Mouse (Mus musculus) CD4-positive, CD25-positive, alpha-beta regulatory T cell (primary cell): Measurements from ENCODE around the gene Klk1b27. TPM values are rescaled to one million over a fixed set of nuclear protein-coding genes. Genes with fewer than 3 reads are reported as not detected.

ENCODE experiments used
- polyA plus RNA-seq: library from polyadenylated mRNA; unstranded; fragments of 100-300 nt; shearing (Covaris generic); gene quantifications from one replicate; pipeline ENCODE4 v1.2.1, GENCODE M21; 2017

Klk1b27 gene
- 1.2 TPM for polyA plus RNA-seq

GRCm38 (mm10) chr7:44051990-44052389 is at the start of gene Klk1b27:
Gene Klk1b27 (plus strand): TSS chr7:44052290.

GRCm38 (mm10) chr7:44011868-44012267 is 40.2 kb upstream of the Klk1b27 start, which contains the start of gene Klk1b26:
Gene Klk1b26 (plus strand): TSS chr7:44012168.

GRCm38 (mm10) chr7:44102028-44102427 is 49.9 kb downstream of the Klk1b27 start, which contains the start of gene Klk1b21:
Gene Klk1b21 (plus strand): TSS chr7:44102328.

Other genes with a start within 250 kb of the Klk1b27 start
- 0.10 TPM for gene Klk7, start 241.0 kb upstream of the Klk1b27 start, polyA plus RNA-seq
- not detected for gene Klk6, start 227.8 kb upstream of the Klk1b27 start, polyA plus RNA-seq
- gene Klk5, start 210.3 kb upstream of the Klk1b27 start, polyA plus RNA-seq, result not detected
- gene Klk4, start 171.1 kb upstream of the Klk1b27 start, polyA plus RNA-seq, result not detected
- gene Klk15, start 118.5 kb upstream of the Klk1b27 start, polyA plus RNA-seq, result not detected
- not detected for gene Klk1b8, start 101.6 kb upstream of the Klk1b27 start, polyA plus RNA-seq
- not detected for gene Klk1b1, start 85.5 kb upstream of the Klk1b27 start, polyA plus RNA-seq
- 0.55 TPM for gene Klk1b9, start 76.2 kb upstream of the Klk1b27 start, polyA plus RNA-seq
- not detected for gene Klk1b11, start 56.4 kb upstream of the Klk1b27 start, polyA plus RNA-seq
- not detected for gene Klk1b26, start 40.1 kb upstream of the Klk1b27 start, polyA plus RNA-seq
- not detected for gene Klk1b21, start 50.0 kb downstream of the Klk1b27 start, polyA plus RNA-seq
- gene Klk1b22, start 60.4 kb downstream of the Klk1b27 start, polyA plus RNA-seq, result not detected
- not detected for gene Klk1b16, start 84.5 kb downstream of the Klk1b27 start, polyA plus RNA-seq
- gene Klk1b24, start 135.9 kb downstream of the Klk1b27 start, polyA plus RNA-seq, result not detected
- not detected for gene Klk1b3, start 145.9 kb downstream of the Klk1b27 start, polyA plus RNA-seq
- not detected for gene Klk1b4, start 155.1 kb downstream of the Klk1b27 start, polyA plus RNA-seq
- gene Klk1b5, start 163.7 kb downstream of the Klk1b27 start, polyA plus RNA-seq, result not detected
- gene Klk1, start 173.1 kb downstream of the Klk1b27 start, polyA plus RNA-seq, result not detected
- not detected for gene Gm36864, start 183.9 kb downstream of the Klk1b27 start, polyA plus RNA-seq
- 2.1 TPM for gene 1700028J19Rik, start 194.4 kb downstream of the Klk1b27 start, polyA plus RNA-seq
- gene 2410002F23Rik, start 194.4 kb downstream of the Klk1b27 start, polyA plus RNA-seq, result 189 TPM
- gene Acp4, start 205.1 kb downstream of the Klk1b27 start, polyA plus RNA-seq, result 0.28 TPM
- not detected for gene Gm15517, start 209.2 kb downstream of the Klk1b27 start, polyA plus RNA-seq